Mouse (Mus musculus) hindbrain, postnatal 0 days (tissue): ENCODE measurements at regions not wholly inside any gene's neighbourhood (a gene's known extent, or its start where the extent isn't known, plus 50 kb on each side); places are given as distances from the start of the nearest gene placed in this dataset.

ENCODE experiments used
- ATAC-seq: fragments of 200-750 bp; cut with Nextera tagmentation; 2 replicates; pipeline ENCODE4 v1.8.0; 2017; ENCODE audit warnings: mild to moderate bottlenecking, moderate TSS enrichment, moderate library complexity
- DNase-seq: peaks from one replicate; pipeline ENCODE4 v3.0.0-alpha.2; 2015; ENCODE audit warnings: low spot score
- H3K27ac ChIP-seq: fragments of 300-500 bp; sonication (generic); 2 replicates; pipeline ENCODE4 v1.5.1; 2014; ENCODE audit warnings: mild to moderate bottlenecking
- H3K27me3 ChIP-seq: fragments of 300-500 bp; sonication (generic); 2 replicates; pipeline ENCODE4 v1.6.1; 2014; ENCODE audit warnings: low read length, mixed read lengths; ENCODE audit not compliant: insufficient read depth
- H3K36me3 ChIP-seq: fragments of 300-500 bp; sonication (generic); 2 replicates; pipeline ENCODE4 v1.6.1; 2014; ENCODE audit warnings: low read length, mixed read lengths; ENCODE audit not compliant: insufficient read depth
- H3K4me1 ChIP-seq: fragments of 300-500 bp; sonication (generic); 2 replicates; pipeline ENCODE4 v1.6.1; 2014; ENCODE audit warnings: antibody characterized with exemption, low read length, mixed read lengths; ENCODE audit not compliant: insufficient read depth
- H3K4me2 ChIP-seq: fragments of 300-500 bp; sonication (generic); 2 replicates; pipeline ENCODE4 v1.6.1; 2014; ENCODE audit warnings: low read depth, mild to moderate bottlenecking, low read length, moderate library complexity, mixed read lengths
- H3K4me3 ChIP-seq: fragments of 300-500 bp; sonication (generic); 2 replicates; pipeline ENCODE4 v1.5.1; 2014; ENCODE audit warnings: low read length
- H3K9ac ChIP-seq: fragments of 300-500 bp; sonication (generic); replicated peaks from 2 replicates; pipeline ENCODE4 v1.6.1; 2014; ENCODE audit warnings: mild to moderate bottlenecking, low read length, moderate library complexity, mixed read lengths
- H3K9me3 ChIP-seq: fragments of 300-500 bp; sonication (generic); 2 replicates; pipeline ENCODE4 v1.6.1; 2016; ENCODE audit warnings: low read length, mixed read lengths
- CTCF ChIP-seq: IDR thresholded peaks from 2 replicates; pipeline ENCODE4 v1.5.1; 2016; ENCODE audit warnings: antibody characterized with exemption, control low read depth, low read depth
- WGBS: fragments of 180-500 bp; shearing (Covaris S2); extraction: QIAGEN DNeasy Blood & Tissue Kit; methylation state at CpG from one replicate; pipeline ENCODE4 v1.1.7; 2014; 5-methylcytosine and 5-hydroxymethylcytosine counted together

- H3K27ac ChIP-seq = no peak overlapping the region
- no peaks in the 10 kb centered on the region for H3K27me3 ChIP-seq
- no peak overlapping the region for H3K4me3 ChIP-seq
- H3K9me3 ChIP-seq = no peaks in the 10 kb centered on the region
- no peak overlapping the region for H3K9ac ChIP-seq
- H3K36me3 ChIP-seq = no peaks in the 10 kb centered on the region
- DNase-seq (no peak), ATAC-seq (no peak)
- no peak overlapping the region for H3K4me2 ChIP-seq
- WGBS = 92% methylated on average over 4 of the region's 4 CpGs
- TF ChIP-seq CTCF = no peak
- no peaks in the 10 kb centered on the region for H3K4me1 ChIP-seq
Measured at GRCm38 (mm10) chr15:63709270-63709933, 135.6 kb downstream of the Gsdmc2 start.

- no peak for TF ChIP-seq CTCF
- Histone ChIP-seq H3K27me3 (no peaks in the 10 kb centered on the region), H3K4me3 (no peak overlapping the region), H3K4me1 (no peaks in the 10 kb centered on the region), H3K36me3 (no peaks in the 10 kb centered on the region), H3K9ac (no peak overlapping the region), H3K9me3 (no peaks in the 10 kb centered on the region), H3K4me2 (no peak overlapping the region), H3K27ac (no peak overlapping the region)
- ATAC-seq (no peak), DNase-seq (no peak)
- WGBS = 89% methylated on average over 8 of the region's 8 CpGs
Measured at GRCm38 (mm10) chr15:63704636-63705035, 140.3 kb downstream of the Gsdmc2 start.

DNA sequence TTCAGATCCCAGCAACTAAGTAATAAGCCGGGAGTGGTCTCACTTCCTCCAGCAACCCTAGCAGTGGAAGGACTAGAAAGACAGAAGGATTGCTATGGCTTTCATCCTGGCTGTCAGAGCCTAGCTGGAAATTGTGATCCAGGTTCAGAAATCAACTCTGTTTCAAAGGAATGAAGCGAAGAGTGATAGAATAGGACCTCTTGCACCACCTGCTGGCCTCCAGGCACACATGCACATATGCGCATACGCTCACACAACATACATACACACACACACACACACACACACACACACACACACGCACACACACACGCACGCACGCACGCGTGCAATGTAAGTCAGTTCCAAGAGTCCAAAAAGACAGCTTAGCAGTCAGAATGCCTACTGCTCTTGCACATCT is 147.1 kb downstream of the Gsdmc2 start:
- H3K27me3 ChIP-seq = no peaks in the 10 kb centered on the region
- no peaks in the 10 kb centered on the region for H3K9me3 ChIP-seq
- DNase-seq = no peak
- no peak overlapping the region for H3K4me2 ChIP-seq
- no peak overlapping the region for H3K4me3 ChIP-seq
- H3K36me3 ChIP-seq = no peaks in the 10 kb centered on the region
- peak; percentile 30 for TF ChIP-seq CTCF
- no peak for ATAC-seq
- H3K9ac ChIP-seq = no peak overlapping the region
- 94% methylated on average over 10 of the region's 10 CpGs for WGBS
- H3K4me1 ChIP-seq = no peaks in the 10 kb centered on the region
- H3K27ac ChIP-seq = no peak overlapping the region

DNA sequence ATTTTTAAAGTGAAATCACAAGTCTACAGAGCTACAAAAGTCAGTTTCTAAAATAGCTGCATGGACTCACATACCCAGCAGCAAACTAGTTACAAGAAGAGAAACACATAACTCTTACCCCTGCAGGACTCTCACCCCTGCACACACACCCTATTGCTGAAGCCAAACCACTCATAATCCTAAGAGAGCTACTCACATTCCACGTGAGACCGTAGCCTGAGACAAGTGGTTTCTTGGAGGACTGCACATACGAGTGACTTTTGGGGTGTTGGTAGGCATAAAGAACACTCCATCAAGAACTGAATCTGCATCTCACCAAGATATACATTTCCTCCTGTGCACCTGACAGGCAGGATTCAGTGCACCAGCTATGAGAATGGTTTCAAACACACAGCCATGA is 150.8 kb downstream of the Gsdmc2 start:
- H3K27ac ChIP-seq = no peak overlapping the region
- DNase-seq (no peak), ATAC-seq (no peak)
- TF ChIP-seq CTCF = no peak
- H3K27me3 ChIP-seq = no peaks in the 10 kb centered on the region
- H3K4me3 ChIP-seq = no peak overlapping the region
- no peak overlapping the region for H3K9ac ChIP-seq
- H3K4me1 ChIP-seq = no peaks in the 10 kb centered on the region
- WGBS = 83% methylated on average over 3 of the region's 3 CpGs
- H3K4me2 ChIP-seq = no peak overlapping the region
- no peaks in the 10 kb centered on the region for H3K9me3 ChIP-seq
- no peaks in the 10 kb centered on the region for H3K36me3 ChIP-seq

- Histone ChIP-seq H3K9ac (no peak overlapping the region), H3K9me3 (no peaks in the 10 kb centered on the region), H3K27ac (no peak overlapping the region), H3K27me3 (no peaks in the 10 kb centered on the region), H3K4me2 (no peak overlapping the region), H3K4me3 (no peak overlapping the region), H3K36me3 (no peaks in the 10 kb centered on the region), H3K4me1 (no peaks in the 10 kb centered on the region)
- TF ChIP-seq CTCF = no peak
- no peak for DNase-seq
- no peak for ATAC-seq
- WGBS = 65% methylated on average over 2 of the region's 2 CpGs
Measured at GRCm38 (mm10) chr15:63693561-63693960, 151.4 kb downstream of the Gsdmc2 start.

- H3K4me3 ChIP-seq = no peak overlapping the region
- 21% methylated on average over 9 of the region's 9 CpGs for WGBS
- no peaks in the 10 kb centered on the region for H3K4me1 ChIP-seq
- no peaks in the 10 kb centered on the region for H3K36me3 ChIP-seq
- DNase-seq = no peak
- TF ChIP-seq CTCF = no peak
- no peak overlapping the region for H3K27ac ChIP-seq
- no peak overlapping the region for H3K9ac ChIP-seq
- H3K4me2 ChIP-seq = no peak overlapping the region
- no peaks in the 10 kb centered on the region for H3K9me3 ChIP-seq
- no peak for ATAC-seq
- no peaks in the 10 kb centered on the region for H3K27me3 ChIP-seq
Measured at GRCm38 (mm10) chr15:63692491-63693295, 152.3 kb downstream of the Gsdmc2 start.
